Mouse (Mus musculus) forebrain, embryonic 11.5 days (tissue): ENCODE data around the gene Zfp408. TPM values are rescaled to one million over a fixed set of nuclear protein-coding genes. Genes with fewer than 3 reads are reported as not detected.
"Not testable (repeated sequence)": the region's sequence is repeated elsewhere in the genome, so short reads cannot be mapped to it uniquely, and the experiment has no call there.

Experiments used
- ATAC-seq: fragments of 200-750 bp; cut with Nextera tagmentation; replicated peaks from 2 replicates; pipeline ENCODE4 v1.8.0; 2017; ENCODE audit warnings: moderate TSS enrichment; ENCODE audit not compliant: low FRiP score
- DNase-seq: peaks from one replicate; pipeline ENCODE4 v3.0.0-alpha.2; 2017; ENCODE audit warnings: low spot score
- H3K27ac ChIP-seq: fragments of 300-500 bp; sonication (generic); 2 replicates; pipeline ENCODE4 v1.5.1; 2014; ENCODE audit warnings: low read depth, low read length
- H3K27me3 ChIP-seq: fragments of 300-500 bp; sonication (generic); 2 replicates; pipeline ENCODE4 v1.6.1; 2014; ENCODE audit warnings: mild to moderate bottlenecking, low read length, mixed read lengths; ENCODE audit not compliant: control insufficient read depth, insufficient read depth
- H3K36me3 ChIP-seq: fragments of 300-500 bp; sonication (generic); 2 replicates; pipeline ENCODE4 v1.6.1; 2014; ENCODE audit warnings: mild to moderate bottlenecking, low read length, moderate library complexity, mixed read lengths; ENCODE audit not compliant: control insufficient read depth, insufficient read depth
- H3K4me1 ChIP-seq: fragments of 300-500 bp; sonication (generic); replicated peaks from 2 replicates; pipeline ENCODE4 v1.6.1; 2014; ENCODE audit warnings: low read length, mixed read lengths; ENCODE audit not compliant: control insufficient read depth, insufficient read depth
- H3K4me2 ChIP-seq: fragments of 300-500 bp; sonication (generic); 2 replicates; pipeline ENCODE4 v1.6.1; 2014; ENCODE audit warnings: low read depth, mild to moderate bottlenecking, low read length, moderate library complexity, mixed read lengths; ENCODE audit not compliant: severe bottlenecking
- H3K4me3 ChIP-seq: fragments of 300-500 bp; sonication (generic); 2 replicates; pipeline ENCODE4 v1.5.1; 2014; ENCODE audit warnings: low read depth, low read length
- H3K9ac ChIP-seq: fragments of 300-500 bp; sonication (generic); 2 replicates; pipeline ENCODE4 v1.6.1; 2014; ENCODE audit warnings: low read length
- H3K9me3 ChIP-seq: fragments of 300-500 bp; sonication (generic); 2 replicates; pipeline ENCODE4 v1.6.1; 2016; ENCODE audit warnings: low read length, mixed read lengths; ENCODE audit not compliant: control insufficient read depth
- WGBS: fragments of 180-500 bp; shearing (Covaris S2); extraction: QIAGEN DNeasy Blood & Tissue Kit; methylation state at CpG from one replicate; pipeline ENCODE4 v1.1.7; 2014; 5-methylcytosine and 5-hydroxymethylcytosine counted together
- polyA plus RNA-seq: library from polyadenylated mRNA; unstranded; fragments of >200 nt; fragmentation: Nextera tagmentation; extraction: Ambion mirVana; gene quantifications from 2 replicates; pipeline ENCODE4 v1.2.1, GENCODE M21; 2014

Gene Zfp408
- polyA plus RNA-seq, 1 experiment from 2014 or later, result 9.8 TPM

- no peak overlapping the region for H3K9ac ChIP-seq
- DNase-seq, result no peak
- no peaks in the 10 kb centered on the region for H3K9me3 ChIP-seq
- H3K36me3 ChIP-seq, result peaks cover 7% of the 10 kb centered on the region; the same call in 1 of the 2 replicates
- H3K27me3 ChIP-seq, result no peaks in the 10 kb centered on the region
- H3K4me1 ChIP-seq, result no peaks in the 10 kb centered on the region
- 90% methylated on average over 5 of the region's 5 CpGs for WGBS
- H3K4me2 ChIP-seq, result no peak overlapping the region
- ATAC-seq, result no peak
- H3K27ac ChIP-seq, result no peak overlapping the region
- H3K4me3 ChIP-seq, result no peak overlapping the region
Observed at GRCm38 (mm10) chr2:91622356-91622755, 27.2 kb downstream of the Zfp408 start.

- not testable (repeated sequence) for H3K27ac ChIP-seq, H3K4me1 ChIP-seq, H3K9ac ChIP-seq, H3K4me2 ChIP-seq, H3K27me3 ChIP-seq, H3K4me3 ChIP-seq, DNase-seq, H3K9me3 ChIP-seq, ATAC-seq
- H3K36me3 ChIP-seq, result peaks cover 18% of the 10 kb centered on the region
Observed at GRCm38 (mm10) chr2:91609370-91609769, 40.2 kb downstream of the Zfp408 start.

GRCm38 (mm10) chr2:91602389-91602788 is 47.2 kb downstream of the Zfp408 start:
- Histone ChIP-seq H3K4me1 (no peaks in the 10 kb centered on the region), H3K9me3 (no peaks in the 10 kb centered on the region), H3K9ac (no peak overlapping the region), H3K27ac (no peak overlapping the region), H3K4me2 (no peak overlapping the region), H3K4me3 (no peak overlapping the region), H3K27me3 (no peaks in the 10 kb centered on the region), H3K36me3 (peaks cover 29% of the 10 kb centered on the region)
- ATAC-seq, result no peak
- 87% methylated on average over 4 of the region's 4 CpGs for WGBS
- no peak for DNase-seq

- H3K27me3 ChIP-seq, result no peaks in the 10 kb centered on the region
- no peak overlapping the region for H3K4me3 ChIP-seq
- no peak overlapping the region for H3K4me2 ChIP-seq
- no peaks in the 10 kb centered on the region for H3K4me1 ChIP-seq
- 93% methylated on average over 4 of the region's 4 CpGs for WGBS
- ATAC-seq (no peak), DNase-seq (no peak)
- H3K9me3 ChIP-seq, result no peaks in the 10 kb centered on the region
- H3K9ac ChIP-seq, result no peak overlapping the region
- H3K27ac ChIP-seq, result no peak overlapping the region
- H3K36me3 ChIP-seq, result peaks cover 31% of the 10 kb centered on the region
Observed at GRCm38 (mm10) chr2:91600475-91600874, 49.1 kb downstream of the Zfp408 start.

Other genes starting within 250 kb of the Zfp408 start
- gene 1110051M20Rik, start 205.1 kb downstream of the Zfp408 start, polyA plus RNA-seq, result 102 and 114 TPM in 2 replicates
- 10.2 and 11.3 TPM in 2 replicates for gene Lrp4, start 192.3 kb downstream of the Zfp408 start, polyA plus RNA-seq
- gene Ckap5, start 123.0 kb downstream of the Zfp408 start, polyA plus RNA-seq, result 138 and 153 TPM in 2 replicates
- gene F2, start 13.4 kb downstream of the Zfp408 start, polyA plus RNA-seq, result not detected in 2 replicates
- 70.7 and 79.1 TPM in 2 replicates for gene Arhgap1, start 69 bp upstream of the Zfp408 start, polyA plus RNA-seq
- gene Atg13, start 60.8 kb upstream of the Zfp408 start, polyA plus RNA-seq, result 25.2 and 25.9 TPM in 2 replicates
- gene Harbi1, start 61.1 kb upstream of the Zfp408 start, polyA plus RNA-seq, result 18.2 and 20.2 TPM in 2 replicates
- gene Ambra1, start 80.3 kb upstream of the Zfp408 start, polyA plus RNA-seq, result 19.9 and 20.1 TPM in 2 replicates